Mouse (Mus musculus) cerebellum, adult 18-20 months (tissue): Measurements from ENCODE around the gene Mrpl10.
A peak's percentile ranks its signal among the peaks of the same experiment; 100 is the strongest.

Experiments used
- DNase-seq, 2 experiments: peaks; one replicate each; pipeline ENCODE4 v3.0.0; 2021

The Mrpl10 gene

DNA sequence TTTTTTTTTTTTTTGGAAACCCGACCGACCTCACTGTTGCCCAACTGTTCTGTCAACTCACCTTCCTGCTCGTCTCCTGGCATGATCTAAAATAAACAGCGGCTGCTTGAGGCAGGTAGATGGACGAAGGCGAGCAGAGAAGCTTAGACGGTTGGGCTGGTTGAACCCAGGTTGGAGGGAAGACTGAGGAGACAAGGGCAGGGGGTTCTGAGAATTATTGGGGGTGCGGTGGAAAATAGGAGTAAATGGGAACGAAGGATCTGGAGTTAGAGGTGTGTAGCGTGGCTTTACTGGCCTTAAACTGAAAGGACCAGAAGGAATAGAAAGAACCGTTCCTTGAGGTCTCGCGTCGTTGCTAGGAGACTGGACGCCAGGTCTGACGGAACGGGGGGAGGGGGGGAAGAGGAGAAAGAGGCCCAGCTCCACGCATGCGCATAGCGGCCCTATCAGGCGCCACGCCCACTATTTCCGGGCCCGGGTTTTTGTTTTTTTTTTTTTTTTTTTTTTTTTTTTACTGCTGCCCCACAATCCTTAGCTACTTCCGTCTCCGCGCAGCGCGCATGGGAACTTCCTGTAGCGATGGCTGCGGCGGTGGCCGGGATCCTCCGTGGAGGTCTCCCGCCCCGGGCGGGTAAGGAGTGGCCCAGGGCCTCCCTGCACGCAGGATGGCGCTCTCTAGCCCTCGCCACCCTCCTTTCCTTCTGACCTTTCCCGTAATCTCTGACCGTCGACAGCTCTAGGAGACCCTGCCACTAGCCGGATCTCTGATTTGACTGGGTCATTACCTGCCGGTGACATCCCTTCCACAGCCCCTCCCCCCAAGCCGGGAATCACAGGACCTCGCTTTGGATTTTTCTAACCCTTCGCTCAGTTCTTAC lies at the start of gene Mrpl10, which contains the start of gene Lrrc46:
Mrpl10 (plus strand) TSS at position 539 of the 878 bp plus-strand sequence.
Lrrc46 (minus strand) TSS at position 386 of the 878 bp plus-strand sequence.
- DNase-seq: peak; percentile 87 to 91

DNA sequence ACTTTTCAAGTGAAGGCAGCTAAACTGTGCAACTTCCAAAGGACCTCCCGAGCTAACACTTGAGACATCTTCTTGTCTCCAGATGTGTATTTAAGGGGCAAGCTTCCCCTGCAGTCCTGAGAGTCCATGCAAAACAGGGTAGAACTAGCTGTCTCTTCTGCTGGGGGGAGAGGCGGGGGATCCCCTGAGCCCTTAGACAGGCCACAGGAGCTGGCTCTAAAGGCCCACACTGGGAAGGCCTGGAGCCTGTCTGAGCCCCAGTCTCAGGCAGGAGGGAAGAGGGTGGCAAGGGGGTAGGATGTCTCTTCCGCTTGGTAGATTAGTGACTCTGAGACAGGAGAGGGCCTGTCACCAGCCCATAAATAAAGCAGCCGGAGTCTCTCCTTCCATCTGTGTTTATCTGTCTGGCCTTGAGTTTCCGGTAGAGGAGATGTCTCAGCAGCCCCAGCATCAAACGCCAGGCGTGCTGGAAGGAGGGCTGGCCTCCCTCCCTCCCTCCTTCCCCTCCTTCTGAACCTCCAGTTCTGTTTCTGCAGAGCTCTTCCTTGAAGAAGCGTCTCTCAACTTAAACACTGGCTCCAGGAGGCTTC lies 48.5 kb upstream of the Mrpl10 start:
- DNase-seq: no peak

DNA sequence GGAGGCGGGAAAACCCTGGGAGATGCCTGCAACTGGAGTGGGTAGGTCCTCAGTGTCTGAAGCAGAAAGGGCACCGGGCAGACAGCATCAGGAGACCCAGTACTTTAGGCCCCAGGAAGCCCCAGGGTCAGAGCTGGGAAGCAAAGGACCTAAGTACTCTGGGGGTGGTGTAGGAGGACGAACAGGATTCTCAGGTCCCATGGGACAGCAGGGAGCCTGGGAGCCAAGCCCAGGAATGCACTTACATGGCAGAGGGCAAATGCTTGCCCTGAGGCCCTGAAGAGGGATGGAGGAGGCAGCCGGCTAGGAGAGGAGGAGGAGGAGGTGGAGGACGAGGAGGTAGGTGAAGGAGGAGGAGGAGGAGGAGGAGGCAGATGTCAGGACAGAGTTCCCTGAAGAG lies 46.3 kb upstream of the Mrpl10 start:
- DNase-seq: no peak

DNA sequence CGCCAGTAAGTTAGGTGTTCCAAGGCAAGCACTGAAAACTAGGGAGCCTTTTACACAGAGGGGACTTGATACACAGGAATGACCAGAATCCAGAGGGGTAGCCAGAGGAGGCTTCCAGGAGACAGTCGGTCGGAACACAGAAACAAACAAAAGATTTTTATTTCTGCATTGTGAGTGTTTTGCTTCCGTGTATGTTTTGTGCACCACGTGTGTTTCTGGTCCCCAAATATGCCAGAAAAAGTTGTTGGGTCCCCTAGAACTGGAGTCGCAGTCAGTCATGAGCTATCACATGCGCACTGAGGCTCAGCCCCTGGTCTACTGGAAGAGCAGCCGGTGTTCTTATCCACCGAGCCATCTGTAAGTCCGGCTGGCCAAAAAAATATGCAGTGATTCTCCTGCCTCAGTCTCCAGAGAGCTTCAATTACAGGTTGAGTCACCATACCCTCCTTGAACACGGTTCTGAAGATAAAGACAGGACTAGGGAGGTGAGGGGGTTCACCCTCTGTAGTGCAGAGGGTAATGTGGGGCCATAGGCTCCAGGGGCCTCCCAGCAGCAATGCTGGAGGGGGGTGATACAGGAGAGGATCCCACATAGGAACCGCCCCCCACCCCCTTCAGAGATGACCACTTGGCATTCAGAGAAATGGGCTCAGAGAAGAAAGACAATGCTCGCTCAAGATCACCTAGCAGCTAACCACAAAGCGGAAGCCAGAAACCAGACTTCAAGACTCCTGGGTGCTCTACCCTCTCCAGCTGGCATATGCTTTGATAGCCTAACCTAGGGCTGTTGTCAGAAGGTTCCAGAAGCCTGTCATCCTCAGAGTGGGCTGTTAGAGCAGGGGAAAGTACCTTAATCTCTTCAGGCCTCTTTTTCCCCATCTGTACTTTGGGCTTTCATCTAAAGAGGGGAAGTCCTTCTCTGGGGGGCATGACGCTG lies 45.3 kb upstream of the Mrpl10 start:
- DNase-seq: no peak

DNA sequence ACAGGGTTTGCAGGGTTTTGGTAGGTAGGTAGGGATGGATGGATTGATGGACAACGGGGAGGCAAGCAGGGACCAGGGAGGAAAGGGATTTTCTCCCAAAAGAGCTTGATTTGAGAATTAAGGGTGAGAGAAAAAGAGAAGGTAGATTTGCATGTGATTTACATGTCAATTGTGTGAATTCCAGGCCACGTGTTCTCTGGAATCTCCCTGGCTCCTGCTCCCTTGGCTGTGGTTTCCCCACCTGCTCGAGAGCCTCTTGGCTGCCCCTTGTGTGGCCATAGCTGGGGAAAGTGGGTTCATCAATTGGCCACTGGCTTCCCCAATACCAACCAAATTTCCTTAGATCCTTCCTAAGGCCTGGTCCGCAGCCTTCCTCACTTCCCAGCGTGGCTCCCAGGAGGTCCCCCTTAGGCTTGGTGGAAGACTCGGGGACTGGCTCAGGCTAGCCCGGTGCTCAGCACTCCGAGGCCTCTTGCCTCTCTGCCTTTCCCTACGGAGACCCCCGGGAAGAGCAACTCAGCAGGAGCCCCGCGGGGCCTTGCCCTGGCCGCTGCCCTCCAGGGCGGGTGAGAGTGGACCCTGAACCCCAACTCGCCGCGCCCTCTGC lies 44.5 kb upstream of the Mrpl10 start:
- no peak for DNase-seq

DNA sequence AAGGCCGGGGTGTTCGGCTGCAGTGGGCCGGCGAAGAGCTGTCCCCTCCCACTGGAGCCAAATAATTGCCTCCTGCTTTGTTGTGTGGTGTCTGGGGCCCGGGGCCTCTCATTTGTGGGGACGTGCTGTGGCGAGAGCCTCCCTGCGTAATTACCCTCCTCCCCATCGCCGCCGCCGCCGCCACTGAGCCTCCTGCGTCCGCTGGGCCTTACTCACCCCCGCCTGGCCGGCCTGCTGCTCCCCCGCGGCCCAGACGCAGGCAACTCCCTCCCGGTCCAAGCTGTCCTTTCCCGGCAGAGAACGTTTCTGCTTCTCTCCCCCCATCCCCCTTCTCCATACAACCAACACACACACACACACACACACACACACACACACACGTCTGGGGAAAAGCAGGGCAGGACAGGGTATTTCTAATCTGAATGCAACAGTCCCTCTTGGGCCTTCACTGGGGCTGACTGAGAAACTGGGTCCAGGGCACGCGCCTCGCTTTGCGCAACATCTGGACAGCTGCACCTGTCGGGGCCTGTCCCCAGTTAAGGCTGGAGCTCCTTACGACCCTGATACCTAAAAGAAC lies 43.9 kb upstream of the Mrpl10 start:
- DNase-seq: peak; percentile 69 to 74

DNA sequence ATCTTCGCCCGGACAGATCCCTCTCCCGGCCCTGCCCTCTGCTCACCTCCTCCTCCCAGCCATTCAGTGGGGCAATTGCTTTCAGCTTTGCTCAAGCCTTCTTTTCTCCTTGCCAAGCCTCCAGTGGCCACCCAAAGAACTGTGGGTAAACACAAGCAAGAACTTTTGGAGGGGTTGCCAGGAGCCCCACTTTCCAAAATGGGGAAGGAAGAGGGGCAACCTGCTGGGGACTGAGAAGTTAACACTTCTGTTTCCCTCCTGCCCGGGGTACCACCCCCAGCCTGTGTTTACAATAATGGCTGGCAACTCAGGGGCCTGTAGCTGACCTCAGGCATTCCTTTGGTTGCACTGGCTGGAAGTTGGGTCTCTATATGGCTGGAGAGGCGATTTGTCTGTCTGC lies 38.2 kb upstream of the Mrpl10 start:
- no peak for DNase-seq

DNA sequence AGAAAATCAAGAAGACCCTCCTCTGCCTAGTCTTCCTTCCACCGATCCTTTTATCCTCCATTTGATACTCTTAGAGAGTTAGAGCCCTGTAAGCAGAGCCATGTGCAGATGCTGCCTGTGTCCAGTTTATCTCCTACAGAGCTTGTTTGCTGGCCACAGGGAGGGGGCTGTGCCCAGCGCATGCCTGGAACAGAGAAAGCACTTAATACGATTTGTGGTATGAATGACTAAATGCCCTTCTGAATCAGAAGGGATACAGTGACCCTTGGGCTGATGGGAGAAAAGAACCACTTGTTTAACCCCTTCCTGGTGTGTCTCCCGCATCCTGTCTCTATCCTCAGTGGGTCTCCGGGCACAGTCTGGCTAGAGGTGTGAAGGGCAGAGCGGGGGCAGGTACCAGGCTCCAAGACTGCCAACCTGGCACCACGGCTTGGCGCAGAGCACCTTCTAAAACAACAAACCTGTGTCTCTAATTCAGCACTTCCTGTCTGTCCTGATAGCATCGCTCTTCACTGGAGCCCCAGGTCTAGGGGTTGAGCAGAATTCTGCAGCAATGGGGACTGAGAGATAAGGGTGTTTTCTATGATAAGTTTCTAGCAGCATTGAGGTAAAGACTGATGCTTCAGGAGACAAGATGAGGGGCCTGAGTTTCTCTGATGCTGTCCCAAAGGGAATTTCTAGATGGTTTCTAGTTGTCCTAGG lies 34.1 kb upstream of the Mrpl10 start:
- no peak for DNase-seq

DNA sequence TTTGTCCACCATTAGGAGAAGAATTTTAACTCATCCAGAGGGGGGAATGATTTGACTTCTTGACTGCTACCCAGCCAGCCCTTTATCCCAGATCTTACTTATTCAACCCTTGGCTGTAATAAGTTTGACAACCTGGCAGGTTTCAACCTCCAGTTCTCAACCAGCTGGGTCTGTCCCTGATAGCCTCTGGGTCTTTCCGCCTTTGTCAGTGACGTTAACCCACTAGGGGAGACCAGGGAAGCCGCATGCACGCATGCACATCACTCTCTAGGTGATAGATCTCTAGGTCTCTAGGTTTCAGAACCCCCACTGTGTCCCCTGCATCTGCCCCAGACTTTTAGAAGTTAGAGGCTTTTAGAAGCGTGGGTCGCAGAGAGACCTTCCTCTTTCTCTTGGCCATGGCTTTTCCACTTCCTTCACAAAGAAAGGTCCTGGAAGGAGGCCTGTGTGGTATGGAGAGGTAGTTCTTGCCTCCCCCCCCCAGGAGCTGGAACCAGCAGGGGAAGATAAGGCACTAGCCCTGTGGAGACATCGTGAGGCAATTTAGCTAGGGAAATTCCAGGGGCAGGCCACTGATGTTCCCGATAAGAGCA lies 32.1 kb upstream of the Mrpl10 start:
- DNase-seq: no peak

DNA sequence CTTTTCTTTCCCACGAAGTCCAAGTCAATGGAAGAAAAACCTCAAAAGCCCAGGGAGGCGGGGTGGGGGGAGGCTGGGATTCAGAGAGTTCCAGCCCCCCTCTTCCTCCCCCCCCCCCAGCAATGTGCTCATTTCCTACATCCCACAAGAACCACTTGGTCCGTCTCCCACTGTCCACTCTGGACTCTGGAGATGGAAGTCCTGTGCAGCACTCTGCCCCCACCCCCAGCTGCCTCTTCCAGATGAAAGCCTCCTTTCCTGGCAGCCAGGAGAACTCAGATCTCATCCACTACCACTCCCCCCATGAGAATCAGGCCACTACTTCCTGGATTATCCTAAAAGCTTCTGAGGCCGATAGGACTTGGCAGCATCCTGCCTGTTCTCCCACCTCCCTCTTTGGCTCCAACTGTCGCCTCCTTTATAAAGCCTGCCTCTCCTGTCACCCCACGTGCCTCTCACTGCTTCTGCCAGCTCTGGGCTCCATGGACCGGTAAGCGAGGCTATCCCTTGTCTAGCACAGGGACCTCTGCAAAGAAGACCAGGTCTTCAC lies 28.2 kb upstream of the Mrpl10 start, which contains the start of gene Sp6:
Sp6 (plus strand) TSS at position 274 of the 550 bp plus-strand sequence.
- no peak for DNase-seq

DNA sequence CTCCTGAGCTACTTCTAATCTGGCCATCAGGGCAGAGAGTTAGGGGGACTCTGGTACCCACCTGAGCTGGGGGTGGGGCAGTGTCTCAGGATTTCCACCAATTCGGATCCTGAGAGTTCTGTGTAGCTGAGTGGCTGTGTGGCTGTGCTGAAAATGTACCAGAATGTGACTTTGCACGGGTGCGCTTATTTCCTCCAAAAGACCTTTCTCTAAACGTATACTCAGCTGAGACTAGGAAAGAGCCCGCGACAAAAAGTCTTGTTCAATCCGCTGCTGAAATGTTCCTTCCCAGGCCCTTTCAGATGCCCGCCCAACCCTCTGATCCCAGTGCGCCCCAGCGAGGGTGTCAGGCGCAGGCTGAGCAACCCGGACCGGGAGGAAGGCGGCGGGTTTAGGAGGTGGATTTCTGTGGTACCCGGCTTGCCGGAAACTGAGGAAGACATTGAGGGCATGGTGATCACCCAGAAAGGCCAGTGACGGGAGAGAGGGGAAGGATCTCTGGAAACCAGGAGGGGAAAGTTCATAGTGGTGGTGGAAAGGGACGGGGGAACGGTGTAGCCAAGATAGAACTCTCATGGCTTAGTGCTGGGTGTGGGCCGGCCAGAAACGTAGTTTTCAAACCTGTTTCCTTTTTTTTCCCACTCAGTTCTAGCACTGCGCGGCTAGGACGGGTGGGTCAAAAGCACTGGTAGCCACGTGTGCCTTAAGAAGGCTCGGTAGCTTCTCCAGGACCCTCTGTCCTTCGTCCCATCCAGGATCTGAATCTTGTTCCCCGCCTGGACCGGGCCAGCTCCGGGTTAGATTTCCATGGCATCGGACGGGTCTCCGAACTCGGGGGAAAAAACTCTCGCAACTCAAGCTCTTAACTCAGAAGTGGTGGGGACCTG lies 23.4 kb upstream of the Mrpl10 start:
- DNase-seq: no peak

DNA sequence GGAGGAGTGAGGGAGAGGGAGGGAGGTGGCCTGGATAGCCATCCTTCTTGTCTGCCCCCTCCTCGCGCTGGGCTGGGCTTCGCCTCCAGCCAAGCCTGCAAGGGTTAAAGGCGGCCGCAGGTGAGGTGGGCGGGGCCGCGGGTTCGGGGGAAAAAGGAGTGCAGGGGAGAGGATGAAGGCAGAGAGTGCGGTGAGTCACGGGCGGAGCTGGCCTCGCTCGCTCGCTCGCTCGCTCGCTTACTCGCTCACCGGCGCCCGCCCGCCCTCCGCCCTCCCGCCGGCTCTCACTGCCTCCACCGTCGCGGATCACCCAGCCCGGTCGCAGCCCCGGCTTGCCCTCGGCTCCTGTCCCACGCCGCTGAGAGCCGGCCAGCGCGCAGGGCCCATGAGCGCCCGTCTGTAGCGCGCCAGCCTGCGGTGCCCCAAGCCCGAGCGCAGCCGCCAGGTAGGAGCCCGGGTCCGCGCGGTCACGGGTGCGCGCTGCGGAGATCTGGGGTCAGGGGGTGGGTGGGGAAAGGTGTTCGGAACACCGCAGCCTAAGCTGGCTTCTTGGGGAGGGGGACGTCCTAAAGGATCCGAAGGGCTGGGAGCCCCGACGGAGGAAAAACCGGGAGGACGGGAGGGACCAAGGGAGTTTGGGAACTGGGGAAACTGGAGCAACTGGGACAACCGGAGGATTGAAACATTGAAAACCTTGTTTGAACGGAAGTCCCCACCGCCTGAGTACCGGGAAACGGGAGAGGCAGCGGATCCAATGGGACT lies 22.6 kb upstream of the Mrpl10 start:
- DNase-seq: no peak

DNA sequence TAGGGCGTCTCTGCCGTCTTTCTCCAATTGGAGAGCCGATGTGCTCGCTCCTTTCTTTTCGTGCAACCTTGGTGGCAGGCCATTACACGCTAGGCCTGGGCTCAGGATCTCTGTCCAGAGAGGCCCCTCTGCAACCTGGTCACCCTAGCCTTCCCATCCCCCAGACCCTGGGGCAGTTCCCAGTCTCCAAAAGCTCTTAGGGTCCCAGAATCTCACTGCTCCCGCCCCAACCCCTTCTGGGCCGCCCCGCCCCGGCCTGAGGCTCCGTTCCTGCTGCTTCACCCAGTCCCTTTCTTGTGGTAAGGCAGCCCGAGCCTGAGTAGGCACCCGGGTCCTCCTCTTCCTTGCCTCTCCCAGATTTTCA lies 22.0 kb upstream of the Mrpl10 start:
- no peak for DNase-seq

DNA sequence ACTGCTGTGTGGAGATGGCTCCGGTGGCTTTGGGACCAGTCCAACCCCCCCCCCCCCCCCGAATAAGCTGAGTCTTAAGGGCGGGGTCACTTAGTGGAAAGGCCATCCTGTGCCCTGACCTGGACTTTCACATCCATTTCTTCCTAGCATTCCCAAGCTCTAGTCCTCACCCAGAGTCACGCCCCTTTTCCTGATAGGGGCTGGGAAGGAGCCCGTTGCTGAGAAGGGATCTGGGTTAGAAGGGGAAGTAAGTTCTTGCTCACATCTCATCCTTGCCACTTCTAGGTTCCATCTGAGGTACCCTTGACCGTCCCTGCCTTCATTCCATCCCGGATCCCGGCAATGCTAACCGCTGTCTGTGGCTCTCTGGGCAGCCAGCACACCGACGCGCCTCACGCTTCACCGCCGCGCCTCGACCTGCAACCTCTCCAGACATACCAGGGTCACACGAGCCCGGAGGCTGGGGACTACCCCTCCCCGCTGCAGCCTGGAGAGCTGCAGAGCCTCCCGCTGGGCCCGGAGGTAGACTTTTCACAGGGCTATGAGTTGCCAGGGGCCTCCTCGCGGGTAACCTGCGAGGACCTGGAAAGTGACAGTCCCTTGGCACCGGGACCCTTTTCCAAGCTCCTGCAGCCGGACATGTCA lies 20.1 kb upstream of the Mrpl10 start:
- DNase-seq: no peak

DNA sequence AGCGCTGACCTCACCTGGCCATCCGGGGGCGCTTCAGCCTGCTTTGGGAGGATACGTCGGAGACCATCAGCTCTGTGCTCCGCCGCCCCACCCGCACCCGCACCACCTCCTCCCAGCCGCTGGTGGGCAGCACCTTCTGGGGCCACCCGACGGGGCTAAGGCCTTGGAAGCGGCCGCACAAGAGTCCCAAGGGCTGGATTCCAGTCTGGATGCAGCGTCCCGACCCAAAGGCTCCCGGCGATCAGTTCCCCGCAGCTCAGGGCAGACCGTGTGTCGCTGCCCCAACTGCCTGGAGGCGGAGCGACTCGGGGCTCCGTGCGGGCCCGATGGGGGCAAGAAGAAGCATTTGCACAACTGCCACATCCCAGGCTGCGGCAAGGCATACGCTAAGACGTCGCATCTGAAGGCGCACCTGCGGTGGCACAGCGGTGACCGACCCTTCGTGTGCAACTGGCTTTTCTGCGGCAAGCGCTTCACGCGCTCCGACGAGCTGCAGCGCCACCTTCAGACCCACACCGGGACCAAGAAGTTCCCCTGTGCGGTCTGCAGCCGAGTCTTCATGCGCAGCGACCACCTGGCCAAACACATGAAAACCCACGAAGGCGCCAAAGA lies 19.4 kb upstream of the Mrpl10 start:
- peak; percentile 77 for DNase-seq

DNA sequence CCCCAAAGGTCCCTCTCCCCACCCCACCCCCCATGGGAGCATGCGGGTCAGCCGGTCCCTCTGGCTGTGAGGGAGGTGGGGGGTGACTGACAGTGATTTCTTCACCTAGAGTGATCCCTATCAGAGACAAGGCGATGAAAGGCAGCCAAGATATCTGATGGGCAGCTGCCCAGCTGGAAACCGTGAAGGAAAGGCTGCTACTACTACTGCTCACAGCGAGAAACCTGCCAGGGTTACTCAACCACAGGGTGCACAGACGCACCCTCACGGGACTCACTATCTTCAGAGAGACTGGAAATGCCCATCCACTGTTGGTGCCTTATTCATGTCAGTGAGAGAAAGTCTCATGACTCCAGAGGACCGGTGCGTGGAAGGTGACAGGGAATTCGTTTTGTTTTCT lies 16.4 kb upstream of the Mrpl10 start:
- no peak for DNase-seq

DNA sequence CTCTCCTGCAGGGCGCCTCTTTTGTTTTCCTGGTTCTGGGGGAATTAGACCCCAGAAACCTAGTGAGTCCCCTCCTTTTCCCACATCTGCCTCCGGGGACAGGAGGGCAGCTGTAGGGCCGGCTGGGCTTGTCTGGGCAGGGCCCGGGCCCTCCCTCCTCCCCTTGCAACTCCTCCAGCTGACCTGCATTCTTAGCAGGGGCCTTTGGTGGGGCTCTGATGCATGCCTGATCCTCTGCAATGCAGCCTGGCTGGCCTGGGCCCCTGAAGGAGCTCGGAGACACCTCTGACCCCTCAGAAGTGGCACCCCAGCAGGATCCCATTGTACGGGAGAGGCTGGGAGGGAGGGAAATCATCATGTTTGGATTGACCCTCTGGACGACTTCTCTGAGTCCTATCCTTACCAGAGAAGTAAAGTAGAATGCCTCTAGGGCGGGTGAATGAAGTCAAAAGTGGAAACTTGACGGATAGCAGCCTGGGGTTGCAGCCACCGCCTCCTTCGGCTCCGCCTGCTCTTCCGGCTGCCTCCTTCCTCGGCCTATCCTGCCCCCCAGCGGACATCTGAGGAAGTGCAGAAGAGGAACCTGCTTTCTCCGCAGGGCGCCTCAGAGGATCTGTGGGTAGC lies 15.5 kb upstream of the Mrpl10 start:
- peak; percentile 88 to 89 for DNase-seq
